Mouse (Mus musculus) liver, adult 2 months (tissue): ENCODE data around the gene Slc45a3. TPM values are rescaled to one million over a fixed set of nuclear protein-coding genes. Genes with fewer than 3 reads are reported as not detected.

ENCODE experiments used
- DNase-seq: peaks from one replicate; pipeline ENCODE4 v3.0.0-alpha.2; 2011; ENCODE audit warnings: low read depth, low spot score; ENCODE audit errors: extremely low read depth
- H3K27ac ChIP-seq: fragments of 200-500 bp; replicated peaks from 2 replicates; pipeline ENCODE4 v1.5.1; 2012; ENCODE audit warnings: low read depth, mild to moderate bottlenecking, control low read depth, inconsistent platforms, low read length; ENCODE audit not compliant: insufficient read depth
- H3K27me3 ChIP-seq: fragments of 200-500 bp; 2 replicates; pipeline ENCODE4 v1.6.1; 2012; ENCODE audit warnings: mild to moderate bottlenecking, moderate library complexity, low read length, inconsistent platforms; ENCODE audit not compliant: control insufficient read depth, insufficient read depth
- H3K36me3 ChIP-seq: fragments of 200-500 bp; 2 replicates; pipeline ENCODE4 v1.6.1; 2012; ENCODE audit warnings: low read length, inconsistent platforms; ENCODE audit not compliant: control insufficient read depth, insufficient read depth
- H3K4me1 ChIP-seq: fragments of 200-500 bp; 2 replicates; pipeline ENCODE4 v1.6.1; 2011; ENCODE audit warnings: low read length; ENCODE audit not compliant: control insufficient read depth, insufficient read depth
- H3K4me3 ChIP-seq: fragments of 200-500 bp; 2 replicates; pipeline ENCODE4 v1.5.1; 2011; ENCODE audit warnings: low read depth, mild to moderate bottlenecking, control low read depth, low read length, moderate library complexity; ENCODE audit not compliant: insufficient read depth
- H3K79me2 ChIP-seq: fragments of 200-500 bp; 2 replicates; pipeline ENCODE4 v1.6.1; 2012; ENCODE audit warnings: inconsistent platforms, mild to moderate bottlenecking, low read length, moderate library complexity; ENCODE audit not compliant: control insufficient read depth, insufficient read depth
- H3K9ac ChIP-seq: fragments of 200-500 bp; 2 replicates; pipeline ENCODE4 v1.6.1; 2012; ENCODE audit warnings: low read depth, mild to moderate bottlenecking, control low read depth, inconsistent platforms, low read length
- CTCF ChIP-seq: fragments of 200-500 bp; IDR thresholded peaks from 2 replicates; pipeline ENCODE4 v1.5.1; 2011; ENCODE audit warnings: low read depth, low read length, control low read depth
- POLR2A ChIP-seq: fragments of 200-500 bp; IDR thresholded peaks from 2 replicates; pipeline ENCODE4 v1.6.1; 2011; ENCODE audit warnings: low read length, control low read depth; ENCODE audit not compliant: insufficient read depth; ENCODE audit errors: extremely low read depth
- WGBS: fragments of 180-500 bp; shearing (Covaris S2); methylation state at CpG from one replicate; pipeline ENCODE4 v1.1.7; 2018; 5-methylcytosine and 5-hydroxymethylcytosine counted together
- polyA plus RNA-seq: library from polyadenylated mRNA; depleted of rRNA; stranded (reverse); fragments of >200 nt; gene quantifications from 2 replicates; pipeline ENCODE4 v1.2.3, GENCODE M21; 2012
- total RNA-seq: library from RNA; depleted of rRNA; stranded (reverse); fragments of >200 nt; gene quantifications from 2 replicates; pipeline ENCODE4 v1.2.3, GENCODE M21; 2014

Gene Slc45a3
- total and polyA plus RNA-seq, 2 experiments: 10.0 to 28.0 TPM

DNA sequence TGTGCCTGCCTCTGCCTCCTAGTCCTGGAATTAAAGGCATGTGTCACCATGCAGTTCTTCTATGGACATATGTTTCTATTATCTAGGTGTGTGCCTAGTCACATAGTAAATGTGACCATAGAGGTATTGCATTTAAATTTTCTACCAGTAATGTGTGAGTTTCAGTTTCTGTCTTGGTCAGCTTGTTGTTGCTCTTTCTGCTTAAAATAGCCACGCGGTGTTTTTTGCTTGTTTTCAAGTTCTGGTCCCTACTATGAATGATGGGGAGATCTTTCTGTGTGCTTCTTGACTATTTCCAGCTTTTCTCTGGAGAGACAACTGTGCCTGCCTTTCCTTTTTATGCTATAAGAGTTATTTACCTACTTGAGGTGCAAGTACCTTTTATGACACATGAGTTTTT is 49.0 kb downstream of the Slc45a3 start:
- WGBS: 33% methylated on average over 2 of the region's 2 CpGs
- Histone ChIP-seq H3K27me3 (no peaks in the 10 kb centered on the region), H3K36me3 (peaks cover 13% of the 10 kb centered on the region; the same call in 1 of the 2 replicates), H3K9ac (no peak overlapping the region), H3K27ac (no peak overlapping the region), H3K4me1 (peaks cover 25% of the 10 kb centered on the region), H3K79me2 (peaks cover 31% of the 10 kb centered on the region), H3K4me3 (no peak overlapping the region)
- no peak for TF ChIP-seq POLR2A
- TF ChIP-seq CTCF: no peak
- DNase-seq: no peak

DNA sequence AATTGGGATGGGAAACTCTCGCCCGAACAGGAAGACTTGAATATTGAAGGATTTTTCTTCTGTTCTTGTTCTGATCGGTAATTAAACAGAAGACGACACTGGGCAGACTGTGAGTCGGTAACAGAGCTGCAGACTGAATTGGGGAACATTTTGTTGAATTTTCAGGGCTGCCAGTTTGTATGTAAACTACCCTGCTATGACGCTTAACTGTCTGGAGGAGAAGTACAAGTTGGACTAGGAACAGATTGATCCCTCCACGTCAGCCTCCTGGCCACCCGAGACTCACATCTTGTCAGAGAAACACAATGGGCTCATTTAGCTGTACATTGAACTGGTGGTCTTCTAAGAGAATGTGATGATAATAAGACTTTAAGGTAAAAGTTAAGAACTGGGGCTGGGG is 50.1 kb downstream of the Slc45a3 start:
- 85% methylated on average over 8 of the region's 8 CpGs for WGBS
- TF ChIP-seq POLR2A (no peak), CTCF (no peak)
- Histone ChIP-seq H3K4me1 (peaks cover 25% of the 10 kb centered on the region), H3K27me3 (no peaks in the 10 kb centered on the region), H3K4me3 (no peak overlapping the region), H3K9ac (no peak overlapping the region), H3K36me3 (peaks cover 23% of the 10 kb centered on the region), H3K79me2 (peaks cover 31% of the 10 kb centered on the region), H3K27ac (no peak overlapping the region)
- no peak for DNase-seq

DNA sequence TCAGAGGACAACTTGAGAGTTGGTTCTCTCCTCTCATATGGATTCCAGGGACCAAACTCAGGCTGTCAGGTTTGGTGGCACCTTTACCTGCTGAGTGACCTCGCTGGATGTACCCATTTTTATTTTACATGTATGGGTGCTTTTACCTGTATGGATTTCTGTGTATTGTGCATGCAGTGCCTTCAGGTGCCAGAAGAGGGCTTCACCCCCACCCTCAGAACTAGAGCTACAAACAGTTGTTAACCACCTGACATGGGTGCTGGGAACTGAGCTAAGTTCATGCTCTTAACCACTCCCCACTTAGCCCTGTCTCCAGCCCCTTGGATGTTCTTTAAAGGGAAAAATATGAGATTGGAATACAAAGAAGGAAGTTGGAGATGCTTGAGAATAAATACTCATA is 52.0 kb downstream of the Slc45a3 start:
- peaks cover 40% of the 10 kb centered on the region for H3K36me3 ChIP-seq

DNA sequence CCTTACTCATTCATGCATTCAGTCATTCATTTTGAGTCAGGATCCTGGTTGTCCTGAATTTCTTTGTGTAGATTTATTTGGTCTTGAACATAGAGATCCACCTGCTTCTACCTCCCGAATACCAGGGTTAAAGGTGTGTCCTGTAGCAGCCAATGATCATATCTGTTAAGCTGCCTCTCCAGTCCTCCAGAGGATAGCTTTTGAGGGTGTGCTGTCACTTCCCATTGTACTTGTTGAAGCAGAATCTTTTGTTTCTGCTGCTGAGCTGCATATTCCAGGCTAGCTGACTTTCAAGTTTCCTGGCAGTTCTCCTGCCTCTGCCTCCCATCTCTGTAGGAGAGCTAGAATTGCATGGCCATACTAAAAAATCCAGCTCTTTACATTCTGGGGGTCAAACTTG is 53.9 kb downstream of the Slc45a3 start:
- no peak overlapping the region for H3K4me3 ChIP-seq
- TF ChIP-seq POLR2A (no peak), CTCF (no peak)
- WGBS: 84% methylated on average over 1 of the region's 1 CpGs
- peaks cover 15% of the 10 kb centered on the region for H3K79me2 ChIP-seq
- no peak overlapping the region for H3K9ac ChIP-seq
- no peak overlapping the region for H3K27ac ChIP-seq
- peaks cover 55% of the 10 kb centered on the region for H3K36me3 ChIP-seq
- H3K27me3 ChIP-seq: no peaks in the 10 kb centered on the region
- DNase-seq: no peak
- H3K4me1 ChIP-seq: peaks cover 4% of the 10 kb centered on the region

More for the DNA sequence above, 52.0 kb downstream of the Slc45a3 start:
- peaks cover 23% of the 10 kb centered on the region for H3K79me2 ChIP-seq
- no peak overlapping the region for H3K27ac ChIP-seq
- H3K27me3 ChIP-seq: no peaks in the 10 kb centered on the region
- no peak for TF ChIP-seq POLR2A
- peak; percentile 40; the same call in 1 of the 2 replicates for TF ChIP-seq CTCF
- H3K9ac ChIP-seq: no peak overlapping the region
- H3K4me3 ChIP-seq: no peak overlapping the region
- no peak for DNase-seq
- 96% methylated on average over 1 of the region's 1 CpGs for WGBS
- peaks cover 18% of the 10 kb centered on the region for H3K4me1 ChIP-seq

DNA sequence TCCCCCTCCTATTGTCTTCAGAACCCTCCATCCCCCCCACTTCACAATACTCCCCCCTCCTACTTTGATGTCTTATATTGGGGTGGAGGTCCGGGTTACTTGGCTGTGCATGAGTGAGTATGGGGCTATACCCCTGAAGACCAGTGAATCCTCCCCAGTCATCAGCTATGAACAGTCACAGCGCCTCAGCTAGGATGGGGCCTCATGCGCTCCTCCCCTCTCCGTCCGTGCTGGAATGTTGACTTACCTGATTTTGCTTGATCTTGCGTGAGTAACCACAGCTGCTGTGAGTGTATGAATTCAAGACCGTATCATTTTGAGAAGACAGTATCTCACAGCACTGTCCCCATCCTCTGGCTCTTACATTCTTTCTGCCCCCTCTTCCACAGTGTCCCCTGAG is 57.1 kb downstream of the Slc45a3 start:
- WGBS: 91% methylated on average over 7 of the region's 7 CpGs
- Histone ChIP-seq H3K9ac (no peak overlapping the region), H3K27ac (no peak overlapping the region), H3K27me3 (no peaks in the 10 kb centered on the region), H3K79me2 (peaks cover 4% of the 10 kb centered on the region; the same call in 1 of the 2 replicates), H3K4me3 (no peak overlapping the region), H3K4me1 (no peaks in the 10 kb centered on the region), H3K36me3 (peaks cover 71% of the 10 kb centered on the region)
- TF ChIP-seq POLR2A (no peak), CTCF (no peak)
- DNase-seq: no peak

DNA sequence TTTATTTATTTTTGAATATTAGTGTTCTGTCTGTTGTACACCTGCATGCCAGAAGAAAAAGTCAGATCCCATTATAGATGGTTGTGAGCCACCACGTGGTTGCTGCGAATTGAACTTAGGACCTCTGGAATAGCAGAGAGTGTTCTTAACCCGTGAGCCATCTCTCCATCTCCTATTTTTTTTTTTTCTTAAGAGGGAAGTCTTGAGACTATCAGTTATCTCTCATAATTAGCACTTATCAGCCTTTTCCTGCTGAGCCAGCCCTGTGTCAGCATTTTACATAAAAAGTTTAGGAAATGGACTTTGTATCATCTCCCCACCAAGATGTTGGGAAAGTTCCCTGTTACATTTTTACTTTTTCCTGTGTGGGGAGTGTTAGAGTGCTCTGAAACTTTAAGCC is 59.3 kb downstream of the Slc45a3 start:
- Histone ChIP-seq H3K4me3 (no peak overlapping the region), H3K4me1 (no peaks in the 10 kb centered on the region), H3K9ac (no peak overlapping the region), H3K27me3 (no peaks in the 10 kb centered on the region), H3K27ac (no peak overlapping the region), H3K36me3 (peaks cover 62% of the 10 kb centered on the region), H3K79me2 (peaks cover 6% of the 10 kb centered on the region; the same call in 1 of the 2 replicates)
- peak; percentile 60 for DNase-seq
- TF ChIP-seq POLR2A (no peak), CTCF (no peak)
- 32% methylated on average over 3 of the region's 3 CpGs for WGBS
